Mouse (Mus musculus): ENCODE measurements around the gene Hsdl1. TPM values are rescaled to one million over a fixed set of nuclear protein-coding genes. Genes with fewer than 3 reads are reported as not detected.
A peak's percentile ranks its signal among the peaks of the same experiment; 100 is the strongest.

Gene Hsdl1
- total and polyA plus RNA-seq, 2 experiments, result 6.1 to 7.8 TPM

- TF ChIP-seq POLR2A (IDR thresholded peaks at IDR 0.05; ENCODE audit: extremely low read depth, insufficient read depth, low read length) (no peak), CTCF (IDR thresholded peaks at IDR 0.05; ENCODE audit: low read depth, low read length) (no peak)
- Histone ChIP-seq H3K4me1 (ENCODE audit: control insufficient read depth, insufficient read depth, low read length) (peaks cover 6% of the 10 kb centered on the region), H3K27me3 (ENCODE audit: control insufficient read depth, insufficient read depth, low read length) (no peaks in the 10 kb centered on the region), H3K9ac (ENCODE audit: low read depth, low read length) (peak overlapping the region; percentile 61), H3K27ac (replicated peaks; ENCODE audit: insufficient read depth, low read depth, low read length) (no peak overlapping the region), H3K4me3 (ENCODE audit: insufficient read depth, low read depth, low read length) (peak overlapping the region; percentile 78), H3K79me2 (ENCODE audit: control insufficient read depth, insufficient read depth, low read length) (peaks cover 15% of the 10 kb centered on the region; the same call in 1 of the 2 replicates), H3K36me3 (ENCODE audit: control insufficient read depth, insufficient read depth, low read length) (no peaks in the 10 kb centered on the region)
- no peak for DNase-seq (ENCODE audit: extremely low read depth, low read depth, low spot score)
- WGBS, result 2% methylated on average over 16 of the region's 16 CpGs
Measured at GRCm38 (mm10) chr8:119575366-119575726, 363 bp upstream of the Hsdl1 start.

GRCm38 (mm10) chr8:119572411-119572810 lies 2.6 kb downstream of the Hsdl1 start:
- Histone ChIP-seq H3K4me3 (ENCODE audit: insufficient read depth, low read depth, low read length) (no peak overlapping the region), H3K27ac (replicated peaks; ENCODE audit: insufficient read depth, low read depth, low read length) (no peak overlapping the region), H3K27me3 (ENCODE audit: control insufficient read depth, insufficient read depth, low read length) (no peaks in the 10 kb centered on the region), H3K79me2 (ENCODE audit: control insufficient read depth, insufficient read depth, low read length) (peaks cover 15% of the 10 kb centered on the region; the same call in 1 of the 2 replicates), H3K9ac (ENCODE audit: low read depth, low read length) (no peak overlapping the region), H3K4me1 (ENCODE audit: control insufficient read depth, insufficient read depth, low read length) (peaks cover 6% of the 10 kb centered on the region), H3K36me3 (ENCODE audit: control insufficient read depth, insufficient read depth, low read length) (no peaks in the 10 kb centered on the region; the same call in 1 of the 2 replicates)
- TF ChIP-seq POLR2A (IDR thresholded peaks at IDR 0.05; ENCODE audit: extremely low read depth, insufficient read depth, low read length), result no peak
- 91% methylated on average over 4 of the region's 4 CpGs for WGBS
- no peak for DNase-seq (ENCODE audit: extremely low read depth, low read depth, low spot score)

GRCm38 (mm10) chr8:119571135-119571534 lies 3.8 kb downstream of the Hsdl1 start:
- H3K4me3 ChIP-seq (ENCODE audit: insufficient read depth, low read depth, low read length), result no peak overlapping the region
- H3K27ac ChIP-seq (replicated peaks; ENCODE audit: insufficient read depth, low read depth, low read length), result no peak overlapping the region
- TF ChIP-seq POLR2A (IDR thresholded peaks at IDR 0.05; ENCODE audit: extremely low read depth, insufficient read depth, low read length), result no peak
- no peak for TF ChIP-seq CTCF (IDR thresholded peaks at IDR 0.05; ENCODE audit: low read depth, low read length)
- H3K4me1 ChIP-seq (ENCODE audit: control insufficient read depth, insufficient read depth, low read length), result peaks cover 6% of the 10 kb centered on the region
- 80% methylated on average over 6 of the region's 6 CpGs for WGBS
- no peaks in the 10 kb centered on the region for H3K27me3 ChIP-seq (ENCODE audit: control insufficient read depth, insufficient read depth, low read length)
- no peak for DNase-seq (ENCODE audit: extremely low read depth, low read depth, low spot score)
- no peaks in the 10 kb centered on the region; the same call in 1 of the 2 replicates for H3K36me3 ChIP-seq (ENCODE audit: control insufficient read depth, insufficient read depth, low read length)
- H3K9ac ChIP-seq (ENCODE audit: low read depth, low read length), result no peak overlapping the region
- H3K79me2 ChIP-seq (ENCODE audit: control insufficient read depth, insufficient read depth, low read length), result peaks cover 15% of the 10 kb centered on the region; the same call in 1 of the 2 replicates

- Histone ChIP-seq H3K27me3 (ENCODE audit: control insufficient read depth, insufficient read depth, low read length) (no peaks in the 10 kb centered on the region), H3K4me1 (ENCODE audit: control insufficient read depth, insufficient read depth, low read length) (peaks cover 6% of the 10 kb centered on the region), H3K36me3 (ENCODE audit: control insufficient read depth, insufficient read depth, low read length) (peaks cover 5% of the 10 kb centered on the region; the same call in 1 of the 2 replicates), H3K27ac (replicated peaks; ENCODE audit: insufficient read depth, low read depth, low read length) (no peak overlapping the region), H3K79me2 (ENCODE audit: control insufficient read depth, insufficient read depth, low read length) (peaks cover 15% of the 10 kb centered on the region; the same call in 1 of the 2 replicates), H3K9ac (ENCODE audit: low read depth, low read length) (no peak overlapping the region), H3K4me3 (ENCODE audit: insufficient read depth, low read depth, low read length) (no peak overlapping the region)
- DNase-seq (ENCODE audit: extremely low read depth, low read depth, low spot score), result no peak
- 69% methylated on average over 4 of the region's 4 CpGs for WGBS
- TF ChIP-seq CTCF (IDR thresholded peaks at IDR 0.05; ENCODE audit: low read depth, low read length) (no peak), POLR2A (IDR thresholded peaks at IDR 0.05; ENCODE audit: extremely low read depth, insufficient read depth, low read length) (no peak)
Measured at GRCm38 (mm10) chr8:119569881-119570280, 5.1 kb downstream of the Hsdl1 start.

GRCm38 (mm10) chr8:119568951-119569350 lies 6.0 kb downstream of the Hsdl1 start:
- Histone ChIP-seq H3K9ac (ENCODE audit: low read depth, low read length) (no peak overlapping the region), H3K79me2 (ENCODE audit: control insufficient read depth, insufficient read depth, low read length) (peaks cover 12% of the 10 kb centered on the region; the same call in 1 of the 2 replicates), H3K27ac (replicated peaks; ENCODE audit: insufficient read depth, low read depth, low read length) (no peak overlapping the region), H3K36me3 (ENCODE audit: control insufficient read depth, insufficient read depth, low read length) (peaks cover 5% of the 10 kb centered on the region; the same call in 1 of the 2 replicates), H3K27me3 (ENCODE audit: control insufficient read depth, insufficient read depth, low read length) (no peaks in the 10 kb centered on the region), H3K4me1 (ENCODE audit: control insufficient read depth, insufficient read depth, low read length) (0 out of 2 replicates have a peak, but pooled peaks cover under 1% of the 10 kb centered on the region), H3K4me3 (ENCODE audit: insufficient read depth, low read depth, low read length) (no peak overlapping the region)
- no peak for TF ChIP-seq CTCF (IDR thresholded peaks at IDR 0.05; ENCODE audit: low read depth, low read length)
- TF ChIP-seq POLR2A (IDR thresholded peaks at IDR 0.05; ENCODE audit: extremely low read depth, insufficient read depth, low read length), result no peak
- no peak for DNase-seq (ENCODE audit: extremely low read depth, low read depth, low spot score)
- 88% methylated on average over 7 of the region's 7 CpGs for WGBS

GRCm38 (mm10) chr8:119568251-119568650 lies 6.7 kb downstream of the Hsdl1 start:
- no peak overlapping the region for H3K27ac ChIP-seq (replicated peaks; ENCODE audit: insufficient read depth, low read depth, low read length)
- WGBS, result 88% methylated on average over 9 of the region's 9 CpGs
- no peak for DNase-seq (ENCODE audit: extremely low read depth, low read depth, low spot score)

More at GRCm38 (mm10) chr8:119568251-119568650, 6.7 kb downstream of the Hsdl1 start:
- peaks cover 12% of the 10 kb centered on the region; the same call in 1 of the 2 replicates for H3K79me2 ChIP-seq (ENCODE audit: control insufficient read depth, insufficient read depth, low read length)
- TF ChIP-seq POLR2A (IDR thresholded peaks at IDR 0.05; ENCODE audit: extremely low read depth, insufficient read depth, low read length), result no peak
- no peak for TF ChIP-seq CTCF (IDR thresholded peaks at IDR 0.05; ENCODE audit: low read depth, low read length)
- H3K4me1 ChIP-seq (ENCODE audit: control insufficient read depth, insufficient read depth, low read length), result no peaks in the 10 kb centered on the region
- no peaks in the 10 kb centered on the region for H3K27me3 ChIP-seq (ENCODE audit: control insufficient read depth, insufficient read depth, low read length)
- H3K9ac ChIP-seq (ENCODE audit: low read depth, low read length), result no peak overlapping the region
- peaks cover 6% of the 10 kb centered on the region; the same call in 1 of the 2 replicates for H3K36me3 ChIP-seq (ENCODE audit: control insufficient read depth, insufficient read depth, low read length)
- no peak overlapping the region for H3K4me3 ChIP-seq (ENCODE audit: insufficient read depth, low read depth, low read length)

Measured in liver, adult 2 months (tissue).